8 mouse cellular contexts compared by ENCODE assay signal in genomic region chr9:120656976-120657375, GRCm38 (mm10).
DNase-seq lines count a peak whose midpoint lies in the region; ATAC-seq lines count a peak whose summit lies in the region.

No protein-coding gene starts in this region.

- no peaks in the 10 kb centered on the region for H3K36me3 ChIP-seq in midbrain, embryonic 10.5 days
- H3K36me3 ChIP-seq in midbrain, embryonic 16.5 days (ENCODE audit: control insufficient read depth, insufficient read depth, low read length), result no peaks in the 10 kb centered on the region
- H3K36me3 ChIP-seq in embryonic facial prominence, embryonic 11.5 days (replicated peaks; ENCODE audit: control insufficient read depth, insufficient read depth, low read depth, low read length), result no peaks in the 10 kb centered on the region
- no peaks in the 10 kb centered on the region for H3K36me3 ChIP-seq in midbrain, embryonic 13.5 days

- H3K4me3 ChIP-seq in midbrain, embryonic 10.5 days, result no peak overlapping the region
- H3K4me3 ChIP-seq in midbrain, embryonic 16.5 days (ENCODE audit: low read depth, low read length), result no peak overlapping the region
- no peak overlapping the region for H3K4me3 ChIP-seq in embryonic facial prominence, embryonic 11.5 days (ENCODE audit: low read depth, low read length)
- no peak overlapping the region for H3K4me3 ChIP-seq in midbrain, embryonic 13.5 days (replicated peaks)

- H3K9me3 ChIP-seq in midbrain, embryonic 10.5 days (replicated peaks), result no peaks in the 10 kb centered on the region
- no peaks in the 10 kb centered on the region for H3K9me3 ChIP-seq in midbrain, embryonic 16.5 days (replicated peaks; ENCODE audit: control insufficient read depth, low read length, poor library complexity, severe bottlenecking)
- no peaks in the 10 kb centered on the region for H3K9me3 ChIP-seq in embryonic facial prominence, embryonic 11.5 days (replicated peaks; ENCODE audit: control insufficient read depth, low read length)
- no peaks in the 10 kb centered on the region for H3K9me3 ChIP-seq in midbrain, embryonic 13.5 days

- no peak overlapping the region for H3K9ac ChIP-seq in midbrain, embryonic 16.5 days (ENCODE audit: low read depth, low read length)
- H3K9ac ChIP-seq in embryonic facial prominence, embryonic 11.5 days (replicated peaks; ENCODE audit: low read length), result no peak overlapping the region
- no peak overlapping the region for H3K9ac ChIP-seq in midbrain, embryonic 13.5 days (replicated peaks)

- WGBS in midbrain, embryonic 10.5 days, result 21% methylated on average over 6 of the region's 6 CpGs
- 21% methylated on average over 4 of the region's 6 CpGs for WGBS in midbrain, embryonic 16.5 days
- WGBS in embryonic facial prominence, embryonic 11.5 days, result 22% methylated on average over 4 of the region's 6 CpGs
- WGBS in midbrain, embryonic 13.5 days, result 13% methylated on average over 6 of the region's 6 CpGs

- no peak overlapping the region; the same call in 1 of the 2 replicates for H3K27ac ChIP-seq in midbrain, embryonic 10.5 days (replicated peaks)
- no peak overlapping the region for H3K27ac ChIP-seq in midbrain, embryonic 16.5 days (ENCODE audit: low read length)
- H3K27ac ChIP-seq in embryonic facial prominence, embryonic 11.5 days (replicated peaks; ENCODE audit: low read depth, low read length), result no peak overlapping the region
- no peak overlapping the region for H3K27ac ChIP-seq in midbrain, embryonic 13.5 days

- DNase-seq in cerebellum, postnatal 10 days, result peak; percentile 57 to 65
- DNase-seq in cerebellum, adult 11 months, result no peak
- DNase-seq in midbrain, embryonic 10.5 days (ENCODE audit: low spot score), result peak; percentile 63
- DNase-seq in embryonic facial prominence, embryonic 11.5 days (ENCODE audit: low spot score), result peak; percentile 68
- DNase-seq in right cerebral cortex, postnatal 14 days, result no peak
- no peak for DNase-seq in spleen, adult 12 weeks (ENCODE audit: low spot score)

- peaks cover 38% of the 10 kb centered on the region for H3K4me1 ChIP-seq in midbrain, embryonic 10.5 days
- peaks cover 10% of the 10 kb centered on the region; the same call in 1 of the 2 replicates for H3K4me1 ChIP-seq in midbrain, embryonic 16.5 days (ENCODE audit: control insufficient read depth, insufficient read depth, low read length)
- no peaks in the 10 kb centered on the region for H3K4me1 ChIP-seq in embryonic facial prominence, embryonic 11.5 days (ENCODE audit: control insufficient read depth, insufficient read depth, low read length)
- peaks cover 25% of the 10 kb centered on the region for H3K4me1 ChIP-seq in midbrain, embryonic 13.5 days (replicated peaks)

- no peaks in the 10 kb centered on the region for H3K27me3 ChIP-seq in midbrain, embryonic 10.5 days (ENCODE audit: low read depth, poor library complexity, severe bottlenecking)
- no peaks in the 10 kb centered on the region for H3K27me3 ChIP-seq in midbrain, embryonic 16.5 days (ENCODE audit: control insufficient read depth, insufficient read depth, low read depth, low read length)
- no peaks in the 10 kb centered on the region for H3K27me3 ChIP-seq in embryonic facial prominence, embryonic 11.5 days (ENCODE audit: control insufficient read depth, insufficient read depth, low read length)
- 0 out of 2 replicates have a peak, but pooled peaks cover 2% of the 10 kb centered on the region for H3K27me3 ChIP-seq in midbrain, embryonic 13.5 days

- no peak overlapping the region for H3K4me2 ChIP-seq in midbrain, embryonic 16.5 days (ENCODE audit: low read length)
- H3K4me2 ChIP-seq in embryonic facial prominence, embryonic 11.5 days (ENCODE audit: low read depth, low read length), result no peak overlapping the region
- no peak overlapping the region for H3K4me2 ChIP-seq in midbrain, embryonic 13.5 days (replicated peaks)

- no peak for ATAC-seq in midbrain, embryonic 16.5 days
- no peak for ATAC-seq in embryonic facial prominence, embryonic 11.5 days (replicated peaks; ENCODE audit: insufficient number of reproducible peaks, low FRiP score, low TSS enrichment, low read depth)
- 0 out of 2 replicates have a peak, but pooled peaks have one; percentile 46 for ATAC-seq in midbrain, embryonic 13.5 days

Comparison
In these comparisons a context has a peak if more than half of its experiments do, and no peak if none do; other contexts are left out.
1. DNase-seq: peak in cerebellum, postnatal 10 days (2 of 2), midbrain, embryonic 10.5 days (single experiment) and embryonic facial prominence, embryonic 11.5 days (single experiment); none in cerebellum, adult 11 months (single experiment), right cerebral cortex, postnatal 14 days (single experiment) and spleen, adult 12 weeks (single experiment).